Mouse (Mus musculus): ENCODE data around the gene Slc16a10.

Slc16a10 gene

DNA sequence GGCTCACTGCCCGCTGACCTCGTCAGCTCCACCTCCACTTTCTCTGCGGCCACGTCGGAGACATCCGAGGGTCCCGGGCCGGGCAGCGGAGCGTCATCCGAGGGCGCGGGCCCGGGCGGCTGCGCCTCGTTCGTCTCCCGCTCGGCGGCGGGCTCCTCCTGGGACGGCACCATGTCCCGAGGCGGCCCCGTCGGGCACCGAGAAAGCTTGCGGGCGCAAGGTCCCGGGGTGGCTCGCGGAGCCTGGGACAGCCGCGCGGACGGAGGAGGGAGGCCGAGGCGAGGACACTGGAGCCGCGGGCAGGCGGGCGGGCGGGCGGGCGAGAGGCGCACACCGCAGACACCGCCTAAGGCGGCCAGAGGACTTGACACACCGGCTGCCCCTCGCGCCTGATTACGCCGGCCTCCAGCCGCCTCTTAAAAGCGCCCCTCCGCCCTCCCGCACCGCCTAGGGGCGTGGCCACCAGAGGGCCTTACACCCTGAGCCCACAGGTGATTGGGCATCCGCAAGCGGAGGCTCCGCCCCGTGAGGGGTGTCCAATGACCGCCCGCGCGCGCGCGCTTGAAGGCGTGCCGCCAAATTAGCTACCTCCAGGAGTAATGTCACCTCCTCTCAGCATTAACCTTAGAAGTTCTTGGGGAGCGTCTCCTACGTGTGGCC, at the start of gene Slc16a10:
TSS of gene Slc16a10 (minus strand) at position 395 of the 660 bp plus-strand sequence.
- peak; percentile 95 to 97 for DNase-seq

DNA sequence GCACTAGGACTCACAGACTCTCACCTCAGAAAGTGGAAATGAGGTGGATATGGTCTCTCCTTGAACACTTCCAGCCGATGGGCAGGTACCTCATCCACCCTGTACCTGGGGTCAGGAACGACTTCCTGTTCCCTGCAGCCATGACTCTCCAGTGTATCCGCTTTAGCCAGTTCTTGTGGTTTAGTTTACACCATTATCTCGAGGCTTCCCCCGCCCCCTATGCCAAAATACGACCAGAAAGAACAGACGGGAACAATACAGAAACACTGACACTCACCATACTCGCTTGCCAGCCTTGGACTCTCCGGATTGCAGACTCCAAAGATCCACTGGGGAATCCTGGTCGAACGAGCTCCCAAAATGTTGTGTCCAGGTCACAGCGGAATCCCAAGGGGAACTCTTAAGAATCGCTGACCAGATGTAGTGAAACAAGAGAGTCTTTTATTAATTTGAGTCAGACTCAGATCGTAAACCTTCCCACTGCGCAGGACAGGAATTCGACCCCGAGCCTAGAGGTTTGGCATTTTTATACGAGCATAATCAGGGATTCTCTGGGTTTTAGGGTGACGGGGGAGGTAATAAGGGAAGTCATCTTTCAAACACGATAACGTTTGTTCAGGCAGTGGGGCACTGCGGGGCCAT, 49.4 kb upstream of the Slc16a10 start:
- DNase-seq = peak; percentile 10 to 20

DNA sequence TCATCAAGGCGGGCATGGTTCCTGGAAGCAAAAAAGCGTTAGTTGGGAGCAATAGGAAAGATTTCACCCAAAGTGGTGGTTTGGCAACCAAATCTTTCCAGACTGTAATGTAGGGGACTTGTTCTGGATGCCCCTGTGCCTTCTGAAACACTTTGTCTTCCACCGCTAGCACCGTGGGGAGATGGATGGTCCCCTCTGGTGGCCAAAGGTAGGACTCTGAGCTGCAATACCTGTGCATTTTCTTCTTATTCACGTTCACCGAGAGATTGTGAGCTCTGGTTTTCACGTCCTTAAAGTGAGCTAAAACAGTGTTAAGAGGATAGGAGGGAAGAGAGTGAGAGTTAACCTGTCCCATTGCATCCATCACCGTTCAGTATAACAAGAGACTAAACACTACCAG, 48.8 kb upstream of the Slc16a10 start:
- DNase-seq = no peak

DNA sequence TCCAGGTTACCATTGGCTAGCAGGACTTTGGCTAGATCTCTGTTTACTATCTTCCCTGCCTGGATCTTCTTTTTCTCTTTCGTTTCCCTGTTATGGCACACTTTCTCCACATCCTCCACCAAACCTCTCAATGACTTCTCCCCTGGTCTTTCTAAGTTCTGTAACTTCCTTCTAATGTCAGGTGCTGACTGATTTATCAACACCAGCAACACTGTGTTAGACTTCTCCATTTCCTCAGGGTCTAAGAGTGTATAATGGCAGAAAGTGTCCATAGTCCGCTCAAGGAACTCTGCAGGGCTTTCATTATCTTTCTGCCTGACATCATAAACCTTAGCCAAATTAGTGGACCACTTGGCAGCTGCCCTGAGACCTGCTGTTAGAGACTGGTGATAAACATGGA, 47.6 kb upstream of the Slc16a10 start:
- DNase-seq = no peak

DNA sequence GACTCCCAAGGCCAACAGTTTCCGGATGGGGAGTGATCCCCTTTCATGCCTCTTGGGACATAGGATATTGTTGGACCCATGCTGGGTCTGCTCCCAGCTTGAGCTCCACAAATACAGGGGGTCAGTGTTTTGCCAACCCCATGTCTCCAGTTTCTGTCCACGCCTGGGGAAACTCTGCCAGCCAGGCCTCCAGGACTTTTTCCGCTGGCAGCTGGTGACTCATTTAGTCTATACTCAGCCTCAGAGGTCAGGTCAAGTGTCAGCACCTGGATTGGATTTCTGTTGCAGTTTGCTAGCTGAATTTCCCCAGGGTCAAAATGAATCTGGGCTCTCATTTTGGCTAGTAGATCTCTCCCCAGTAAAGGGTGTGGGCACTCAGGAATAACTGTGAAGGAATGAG, 46.8 kb upstream of the Slc16a10 start:
- no peak for DNase-seq

DNA sequence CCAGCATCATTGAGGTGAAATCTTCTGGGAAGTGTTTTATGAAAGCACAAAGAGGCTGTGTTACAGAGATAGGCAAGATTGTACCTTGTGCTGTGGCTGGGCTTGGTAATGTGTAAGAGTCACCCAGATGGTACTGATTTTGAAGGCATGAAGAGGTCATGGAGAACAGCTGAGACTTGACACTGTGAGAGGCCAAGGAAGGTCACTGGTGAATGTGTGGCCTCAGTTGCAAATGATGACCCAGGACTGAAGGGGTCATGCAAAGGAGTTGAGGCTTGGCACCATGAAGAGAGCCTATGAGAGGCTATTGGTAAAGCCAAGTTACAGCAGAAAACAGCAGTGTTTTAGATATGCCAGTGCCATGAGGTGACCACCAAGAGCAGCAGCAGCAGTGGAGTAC, 43.9 kb upstream of the Slc16a10 start:
- no peak for DNase-seq

DNA sequence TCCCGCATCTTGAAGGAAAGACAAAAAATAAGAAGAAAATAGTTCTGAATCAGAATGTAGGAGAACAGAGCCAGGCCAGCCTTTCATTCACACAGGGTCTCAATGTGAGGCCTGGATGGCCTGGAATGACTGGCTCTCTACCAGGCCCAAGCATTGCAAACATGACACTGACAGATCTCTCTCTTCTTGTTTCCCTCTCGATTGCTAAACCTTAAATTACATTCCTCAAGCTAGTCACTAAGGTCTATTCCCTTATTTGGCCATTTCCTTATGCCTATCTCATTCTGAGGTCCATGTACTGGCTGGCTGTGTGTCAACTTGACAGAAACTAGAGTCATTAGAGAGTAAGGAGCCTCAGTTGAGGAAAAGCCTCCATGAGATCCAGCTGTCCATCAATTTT, 38.0 kb upstream of the Slc16a10 start:
- no peak for DNase-seq

DNA sequence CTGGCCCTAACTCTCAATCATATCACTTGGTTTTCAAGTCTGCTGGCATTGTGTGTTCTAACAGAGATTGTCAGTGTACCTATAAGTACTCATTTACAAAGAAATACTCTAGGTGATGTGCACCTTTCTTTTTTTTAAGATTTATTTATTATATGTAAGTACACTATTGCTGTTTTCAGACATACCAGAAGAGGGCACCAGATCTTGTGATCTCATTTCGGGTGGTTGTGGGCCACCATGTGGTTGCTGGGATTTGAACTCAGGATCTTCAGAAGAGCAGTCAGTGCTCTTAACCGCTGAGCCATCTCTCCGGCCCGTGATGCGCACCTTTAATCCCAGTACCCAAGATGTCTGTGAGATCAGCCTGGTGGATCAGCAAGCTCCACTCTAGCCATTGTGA, 37.1 kb upstream of the Slc16a10 start:
- DNase-seq = no peak

DNA sequence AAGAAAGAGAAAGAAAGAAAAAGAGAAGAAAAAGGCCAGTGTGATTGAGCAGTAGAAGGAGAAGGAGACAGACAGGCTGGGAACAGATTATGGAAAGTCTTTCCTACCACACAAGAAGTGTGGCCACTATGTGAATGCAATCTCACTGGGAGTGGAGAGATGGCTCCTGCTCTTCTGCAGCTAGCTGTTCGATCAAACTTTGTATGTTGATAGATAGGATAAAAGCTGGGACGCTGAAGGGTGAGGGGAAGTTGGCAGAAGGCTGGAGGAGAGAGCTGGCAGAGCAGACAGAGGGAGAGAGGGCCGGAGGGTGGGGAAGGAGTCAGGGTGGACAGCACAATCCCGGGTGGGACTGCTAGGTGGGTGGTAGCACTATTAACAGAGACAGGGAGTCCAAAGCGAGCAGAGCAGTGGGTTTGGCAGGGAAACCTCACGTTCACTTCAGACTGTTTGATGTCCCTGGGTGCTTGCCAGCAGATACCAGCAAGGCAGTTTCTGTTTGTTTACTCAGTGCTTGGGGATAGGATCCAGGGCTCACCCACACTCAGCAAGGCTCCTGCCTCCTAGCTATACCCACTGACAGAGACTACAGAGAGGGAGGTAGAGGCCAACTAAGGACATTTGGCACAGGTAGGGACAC, 35.4 kb upstream of the Slc16a10 start:
- no peak for DNase-seq

DNA sequence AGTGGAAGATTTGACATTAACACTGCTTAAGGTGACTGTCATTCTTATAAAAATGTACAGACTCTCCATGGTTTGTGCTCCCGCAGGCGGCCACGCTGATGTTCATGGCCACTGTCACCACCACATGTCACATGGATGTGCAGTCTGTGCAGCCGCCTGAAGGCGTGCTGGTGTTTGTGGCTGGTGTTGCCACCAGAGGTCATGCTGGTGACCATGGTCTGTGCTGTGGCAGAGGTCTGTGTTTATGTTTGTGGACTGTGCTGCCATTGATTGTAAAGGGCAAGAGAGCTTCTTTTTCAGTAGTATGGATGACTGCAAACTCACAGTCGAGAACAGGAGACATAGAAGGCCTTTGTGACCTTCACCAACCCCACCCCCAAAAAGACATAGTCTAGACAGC, 30.1 kb upstream of the Slc16a10 start:
- no peak for DNase-seq

DNA sequence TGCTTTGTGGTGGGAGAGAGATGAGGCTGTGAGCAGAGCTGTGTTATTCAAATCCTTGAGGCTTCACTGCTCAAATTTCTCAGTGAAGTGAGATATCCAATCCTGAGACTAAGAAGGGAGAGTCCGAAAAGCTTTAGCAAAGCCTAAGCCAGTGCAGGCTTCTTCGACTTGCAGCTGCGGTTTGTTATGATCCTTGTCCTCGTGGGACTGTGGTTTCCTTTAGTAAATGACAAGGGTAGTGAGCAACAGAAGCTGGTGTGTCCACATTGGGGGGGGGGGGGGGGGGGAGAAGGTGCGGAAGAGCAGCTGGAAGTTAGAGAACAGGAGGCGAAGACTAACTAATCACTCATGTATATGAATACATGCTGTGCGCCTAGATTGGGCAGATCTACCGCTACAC, 29.2 kb upstream of the Slc16a10 start:
- no peak for DNase-seq

DNA sequence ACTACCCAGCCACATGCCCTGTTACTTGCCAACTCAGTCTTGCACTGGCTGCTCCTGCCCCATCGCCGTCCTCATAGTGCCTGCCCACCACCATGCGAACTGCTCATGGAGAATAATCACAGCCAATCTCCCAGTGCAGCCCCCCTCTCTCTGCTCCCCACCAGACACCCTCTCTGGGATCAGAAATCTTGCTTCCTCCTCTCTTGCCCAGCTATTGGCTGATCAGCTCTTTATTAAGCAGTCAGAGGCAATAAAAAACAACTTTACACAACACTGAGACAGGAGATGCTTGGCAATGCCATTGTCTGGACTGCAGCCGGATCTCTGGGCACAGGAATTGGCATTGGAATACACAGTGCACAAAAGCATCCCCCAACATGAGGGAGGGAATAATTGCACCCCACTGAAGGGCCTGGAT, 28.1 kb upstream of the Slc16a10 start:
- DNase-seq = no peak

DNA sequence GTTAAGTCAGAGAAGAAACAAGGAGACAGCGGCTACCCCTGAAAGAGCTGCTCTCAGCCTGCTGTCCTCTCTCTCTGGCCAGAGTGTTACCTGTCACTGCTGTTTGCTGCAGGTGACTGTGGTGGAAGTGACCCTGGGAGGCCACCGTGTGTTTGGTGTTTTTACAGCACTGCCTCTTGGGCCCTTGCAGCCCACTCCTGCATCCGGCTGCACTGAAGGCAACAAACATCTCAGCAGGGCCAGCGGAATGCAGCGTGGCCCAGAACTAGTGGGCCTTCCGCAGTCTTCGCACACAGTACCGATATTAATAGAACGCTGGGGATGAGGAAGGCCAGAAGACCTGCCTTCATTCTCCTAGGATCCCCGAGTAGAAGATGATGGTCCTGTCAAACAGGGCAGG, 27.5 kb upstream of the Slc16a10 start:
- no peak for DNase-seq

DNA sequence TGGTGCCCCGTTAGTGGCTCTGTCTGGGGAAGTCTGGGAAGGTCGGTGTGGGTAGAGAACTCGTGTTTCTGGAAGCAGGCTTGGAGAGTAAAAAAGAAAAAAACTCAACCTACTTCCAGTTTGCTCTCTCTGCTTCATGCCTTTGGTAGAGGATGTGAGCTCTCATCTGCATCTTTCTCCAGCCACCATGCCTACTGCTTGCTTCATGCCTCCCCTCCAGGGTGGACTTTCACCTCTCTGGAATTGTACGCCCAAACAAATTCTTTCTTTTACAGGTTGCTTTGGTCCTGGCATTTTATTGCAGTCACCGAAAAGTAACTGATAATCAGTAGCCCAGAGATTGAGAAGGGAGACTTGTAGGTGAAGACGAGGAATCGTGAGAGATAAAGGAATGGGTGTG, 27.0 kb upstream of the Slc16a10 start:
- no peak for DNase-seq

DNA sequence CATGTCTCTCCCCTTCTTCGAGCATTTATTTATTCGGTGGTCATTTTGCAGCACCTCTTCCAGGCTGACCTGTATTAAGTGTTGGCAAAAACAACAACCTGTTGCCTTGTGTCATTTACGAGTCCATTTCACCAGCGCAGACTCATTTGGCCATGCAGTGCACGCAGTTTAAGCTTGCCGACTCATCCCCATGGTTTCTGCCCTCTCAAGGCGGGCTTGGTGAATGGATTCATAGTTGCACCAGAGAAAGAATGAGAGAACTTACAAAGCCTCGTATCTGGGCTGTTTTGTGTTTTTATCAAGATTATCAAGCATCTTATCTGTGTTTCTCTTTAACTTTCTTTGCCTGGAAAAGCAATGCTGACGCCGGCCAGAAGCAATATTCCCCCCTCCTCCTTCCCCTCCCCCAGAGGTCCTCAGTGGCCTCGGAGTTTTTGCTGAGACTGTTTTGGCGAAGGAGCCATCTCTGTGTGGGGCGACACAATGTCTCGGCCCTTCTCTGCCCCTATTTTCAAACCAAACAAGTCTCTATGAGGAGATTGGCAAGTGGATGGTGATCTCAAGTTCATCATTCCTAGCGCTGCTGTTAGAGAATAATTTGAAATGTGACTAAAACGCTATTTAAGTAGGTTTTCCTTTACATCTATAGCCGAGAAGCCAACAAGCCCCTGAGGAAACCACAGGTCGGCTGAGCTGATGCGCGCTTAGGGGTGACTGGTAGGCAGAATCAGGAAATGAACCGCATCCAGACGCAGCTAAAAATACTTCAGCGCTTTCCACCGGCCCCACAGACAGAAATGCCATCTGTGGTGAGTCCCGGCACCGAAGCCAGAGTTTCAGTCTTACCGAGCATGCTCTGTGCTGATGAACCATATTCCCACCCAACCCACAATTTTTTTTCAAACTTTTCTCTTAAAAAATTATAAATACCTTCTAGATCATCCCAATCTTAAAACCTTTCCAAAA, 22.6 kb upstream of the Slc16a10 start:
- DNase-seq = no peak

DNA sequence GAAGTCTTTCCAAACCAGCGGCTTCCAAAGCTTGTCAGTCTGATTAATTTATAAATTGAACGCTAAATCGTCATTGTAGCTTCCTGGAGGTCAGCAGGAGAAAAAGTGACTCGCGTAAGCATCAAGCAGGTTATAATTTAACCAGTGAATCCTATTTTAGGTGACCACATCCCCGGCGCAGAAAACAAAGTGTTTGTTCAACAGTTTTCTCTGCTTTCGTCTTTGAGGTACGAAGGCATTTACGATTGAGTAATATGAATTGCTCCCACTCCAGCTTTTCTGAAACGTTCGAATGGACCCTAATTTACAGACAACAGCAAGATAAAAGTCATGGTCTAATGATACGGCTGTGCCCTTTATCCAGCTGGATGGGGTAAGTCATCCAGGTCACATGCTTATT, 21.9 kb upstream of the Slc16a10 start:
- DNase-seq = no peak

DNA sequence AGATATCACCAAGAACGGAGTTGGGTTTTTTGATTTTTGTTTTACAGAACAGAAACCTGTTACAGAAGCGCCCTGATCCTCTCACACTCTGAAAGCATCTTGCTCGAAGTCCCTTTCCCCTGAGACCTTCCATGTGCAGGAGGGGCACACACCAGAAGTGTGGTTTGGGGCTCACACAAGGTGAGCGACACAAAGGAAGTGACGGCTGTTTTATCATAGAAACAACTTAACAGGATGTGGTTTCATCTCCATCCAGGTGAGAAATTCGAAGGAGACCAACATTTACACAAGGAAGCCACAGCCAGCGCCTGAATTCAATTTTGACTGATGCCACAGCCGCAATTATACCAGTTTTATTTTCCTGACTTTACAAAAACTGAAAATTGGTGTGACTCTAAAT, 21.3 kb upstream of the Slc16a10 start:
- DNase-seq = no peak

DNA sequence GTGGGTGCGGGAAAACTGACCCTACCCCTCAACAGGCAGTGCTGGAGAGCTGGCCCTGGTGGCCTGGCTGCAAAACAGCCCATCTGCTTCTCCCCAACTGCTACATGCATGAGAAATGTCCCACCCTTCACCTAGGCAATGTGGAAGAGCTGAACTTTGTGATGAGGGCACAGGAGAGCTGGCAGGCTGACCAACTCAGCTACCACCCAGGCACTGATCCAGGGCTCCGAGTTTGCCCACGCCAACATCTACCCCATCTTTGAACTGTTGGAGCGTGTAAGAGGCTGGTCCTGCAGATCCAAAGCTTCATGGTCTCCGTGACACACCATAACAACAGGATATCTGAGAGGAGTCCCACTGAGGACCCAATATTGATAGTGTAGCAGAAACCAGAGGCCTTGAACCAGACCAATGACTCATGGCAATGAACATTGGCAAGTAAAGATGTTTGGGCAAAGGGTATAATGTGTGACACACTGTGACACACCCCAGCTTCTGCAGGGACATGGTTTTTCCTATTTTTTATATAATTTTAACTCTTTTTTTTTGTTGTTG, 19.7 kb upstream of the Slc16a10 start:
- DNase-seq = no peak

DNA sequence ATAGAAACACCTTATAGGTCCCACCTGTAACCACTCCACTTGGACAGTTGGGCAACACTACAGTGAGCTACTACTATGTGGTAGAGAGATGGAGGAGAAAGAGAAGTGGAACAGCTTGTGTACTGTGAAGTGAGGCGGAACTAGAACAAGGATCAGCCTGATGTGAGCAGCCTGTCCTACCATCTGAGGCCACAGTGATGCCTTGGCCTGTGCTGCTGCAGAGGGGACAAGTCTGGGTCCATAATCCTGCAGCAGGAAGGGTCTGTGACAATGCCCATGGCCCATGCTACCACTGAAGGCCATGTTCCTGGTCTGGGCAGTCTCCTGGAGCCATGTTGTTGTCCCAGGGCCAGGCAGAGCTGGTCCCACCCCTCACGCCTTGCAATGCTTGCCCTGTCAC, 19.2 kb upstream of the Slc16a10 start:
- DNase-seq = no peak

DNA sequence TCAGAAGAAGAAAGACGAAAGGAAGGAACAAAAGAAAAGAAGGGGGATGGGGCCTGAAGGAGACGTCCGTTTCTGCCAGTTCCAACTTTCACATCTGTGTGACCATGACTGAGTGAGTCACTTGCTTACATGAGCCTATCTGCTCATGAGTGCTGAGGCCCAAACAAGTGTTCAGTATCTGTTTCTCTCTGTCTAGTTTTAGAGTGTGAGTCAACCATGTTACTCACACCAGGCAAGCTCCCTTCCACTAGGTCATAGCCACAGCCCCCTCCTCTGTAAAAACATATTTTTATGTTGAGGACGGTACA, 10.4 kb upstream of the Slc16a10 start:
- DNase-seq = no peak

DNA sequence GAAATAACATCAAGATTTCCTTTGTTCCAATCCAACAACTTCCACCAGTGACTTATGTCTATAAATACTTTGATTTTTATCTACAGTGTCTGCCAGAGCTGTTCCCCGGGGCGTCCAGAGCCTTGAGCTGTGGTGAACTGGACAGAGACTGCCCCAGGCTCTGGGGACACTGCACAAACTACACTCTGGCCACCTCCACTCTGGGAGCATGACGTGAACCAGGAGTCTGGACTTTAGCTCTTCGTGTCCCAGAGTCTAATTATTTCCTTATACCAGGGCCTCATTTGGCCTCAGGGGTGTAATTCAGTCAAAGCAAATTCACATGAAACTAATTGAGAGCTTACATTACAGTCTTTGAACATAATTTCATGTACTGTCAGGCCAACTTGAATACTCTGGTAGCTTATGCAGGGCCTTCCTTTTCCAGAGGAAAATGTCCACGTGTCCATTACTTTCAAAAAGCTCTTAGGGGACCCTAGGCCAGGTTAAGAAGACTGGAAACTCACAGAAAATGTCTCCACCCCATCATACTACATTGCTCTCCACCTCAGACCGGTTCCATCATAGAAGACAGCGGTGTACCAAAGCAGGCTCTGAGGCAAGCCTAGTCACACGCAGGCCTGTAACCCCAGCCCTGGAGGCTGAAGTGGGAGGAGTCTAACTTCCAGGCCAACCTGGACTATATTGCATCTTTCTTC, 9.9 kb upstream of the Slc16a10 start:
- peak; percentile 44 to 56 for DNase-seq

DNA sequence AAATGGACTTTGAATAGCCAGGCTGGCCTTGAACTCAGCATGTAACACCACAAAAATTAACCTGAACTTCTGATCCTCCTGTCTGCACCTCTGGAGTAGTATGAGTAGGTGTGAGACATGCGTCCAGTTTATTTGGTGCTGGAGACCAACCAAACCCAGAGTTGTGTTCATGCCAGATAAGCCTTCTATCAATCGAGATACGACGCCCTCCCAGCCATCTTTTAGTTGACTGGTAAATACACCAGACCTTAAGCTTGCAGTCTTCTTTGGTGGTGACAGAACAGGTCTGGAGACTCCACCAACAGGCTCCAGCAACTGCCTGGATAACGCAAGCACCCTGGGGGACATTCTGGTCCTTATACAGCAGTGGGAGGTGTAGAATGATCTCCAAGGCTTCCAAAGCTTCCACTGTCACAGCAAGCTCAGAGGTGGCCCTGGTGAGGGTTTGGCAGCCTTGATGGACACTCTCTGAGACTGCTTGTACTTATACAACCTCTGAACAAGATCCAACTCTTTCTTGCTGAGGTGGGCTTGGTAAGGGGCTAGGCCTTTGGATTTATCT, 7.6 kb upstream of the Slc16a10 start:
- no peak for DNase-seq

Data from kidney, postnatal 4 days (tissue).